Mouse (Mus musculus) kidney, adult 11 months (tissue): ENCODE measurements around the gene 2310034G01Rik.

Experiments used
- DNase-seq: peaks from one replicate; pipeline ENCODE4 v3.0.0; 2022

Gene 2310034G01Rik

GRCm38 (mm10) chr19:46313116-46313515, 37.0 kb downstream of the 2310034G01Rik start:
- no peak for DNase-seq

- DNase-seq, result no peak
Measured at GRCm38 (mm10) chr19:46312566-46312965, 37.5 kb downstream of the 2310034G01Rik start.

GRCm38 (mm10) chr19:46311341-46311740, 38.8 kb downstream of the 2310034G01Rik start:
- no peak for DNase-seq

- DNase-seq, result no peak
Measured at GRCm38 (mm10) chr19:46310312-46310865, 39.7 kb downstream of the 2310034G01Rik start.

GRCm38 (mm10) chr19:46309651-46310305, 40.3 kb downstream of the 2310034G01Rik start:
- no peak for DNase-seq

GRCm38 (mm10) chr19:46308706-46309435, 41.2 kb downstream of the 2310034G01Rik start:
- DNase-seq, result peak; percentile 62

- no peak for DNase-seq
Measured at GRCm38 (mm10) chr19:46308303-46308702, 41.8 kb downstream of the 2310034G01Rik start.

GRCm38 (mm10) chr19:46307781-46308180, 42.3 kb downstream of the 2310034G01Rik start:
- DNase-seq, result no peak

- no peak for DNase-seq
Measured at GRCm38 (mm10) chr19:46306751-46307289, 43.3 kb downstream of the 2310034G01Rik start.

- DNase-seq, result no peak
Measured at GRCm38 (mm10) chr19:46306268-46306610, 43.9 kb downstream of the 2310034G01Rik start.

GRCm38 (mm10) chr19:46305432-46306267, 44.5 kb downstream of the 2310034G01Rik start:
- DNase-seq, result peak; percentile 85

GRCm38 (mm10) chr19:46304908-46305333, 45.2 kb downstream of the 2310034G01Rik start:
- DNase-seq, result no peak

GRCm38 (mm10) chr19:46304216-46304841, 45.8 kb downstream of the 2310034G01Rik start, which contains the start of gene Nfkb2:
Gene Nfkb2, plus strand, starts transcription at chr19:46304320.
- DNase-seq, result peak; percentile 97

GRCm38 (mm10) chr19:46303251-46304215, 46.6 kb downstream of the 2310034G01Rik start:
- DNase-seq, result no peak

- DNase-seq, result no peak
Measured at GRCm38 (mm10) chr19:46302551-46302950, 47.6 kb downstream of the 2310034G01Rik start.

GRCm38 (mm10) chr19:46300294-46301045, 49.6 kb downstream of the 2310034G01Rik start:
- DNase-seq, result no peak
